Mouse (Mus musculus): ENCODE measurements around the gene Cep57l1. TPM values are rescaled to one million over a fixed set of nuclear protein-coding genes. Genes with fewer than 3 reads are reported as not detected.

Cep57l1 gene
- polyA plus RNA-seq, 1 experiment from 2014 or later: 28.8 TPM

DNA sequence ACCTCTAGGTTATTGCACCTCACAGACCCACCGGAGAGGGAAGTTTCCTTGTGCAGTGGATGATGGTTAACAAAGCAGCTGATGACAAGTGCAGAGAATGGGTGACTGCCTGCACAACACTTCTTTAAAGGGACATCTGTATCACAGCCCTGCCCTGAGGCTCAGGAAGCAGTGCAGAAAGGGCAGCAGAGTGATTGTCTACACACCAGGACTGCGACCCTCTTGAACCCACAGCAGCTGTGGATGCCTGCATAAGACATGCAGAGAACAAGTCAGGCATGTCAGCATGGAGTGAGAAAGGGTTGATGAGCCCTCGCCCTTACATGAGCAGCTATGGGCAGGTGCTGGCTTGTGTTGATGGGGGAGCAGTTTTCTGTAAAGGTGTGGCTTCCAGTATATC is 48.8 kb downstream of the Cep57l1 start:
- H3K27ac ChIP-seq (ENCODE audit: low read length): no peak overlapping the region
- no peaks in the 10 kb centered on the region for H3K36me3 ChIP-seq (ENCODE audit: control insufficient read depth, insufficient read depth, low read length)
- H3K4me3 ChIP-seq (ENCODE audit: low read length): no peak overlapping the region
- no peaks in the 10 kb centered on the region for H3K4me1 ChIP-seq (replicated peaks; ENCODE audit: control insufficient read depth, insufficient read depth, low read length)
- H3K9me3 ChIP-seq (ENCODE audit: control insufficient read depth, low read length): no peaks in the 10 kb centered on the region
- H3K4me2 ChIP-seq (ENCODE audit: low read depth, low read length): no peak overlapping the region
- WGBS: 79% methylated on average over 3 of the region's 3 CpGs
- no peak for ATAC-seq (ENCODE audit: low read depth)
- H3K27me3 ChIP-seq (ENCODE audit: control insufficient read depth, insufficient read depth, low read depth, low read length): no peaks in the 10 kb centered on the region
- no peak overlapping the region for H3K9ac ChIP-seq (ENCODE audit: low read length)

DNA sequence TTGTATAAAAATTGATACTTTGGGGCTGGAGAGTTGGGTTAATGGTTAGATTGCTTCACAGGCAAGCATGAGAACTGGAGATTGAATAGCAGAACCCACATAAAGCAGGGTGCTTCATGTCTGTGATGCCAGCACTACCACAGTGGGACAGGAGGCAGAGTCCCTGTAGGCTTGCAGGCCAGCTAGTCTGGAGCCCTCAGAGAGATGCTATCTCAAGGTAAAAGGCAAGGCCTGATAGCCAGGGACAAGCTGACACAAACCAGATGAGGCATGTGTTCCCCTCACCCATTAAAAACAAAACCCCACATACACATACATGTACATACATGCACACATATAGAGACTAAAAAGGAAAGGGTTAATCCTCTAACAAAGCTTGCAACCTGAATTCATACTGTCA is 51.6 kb downstream of the Cep57l1 start:
- Histone ChIP-seq H3K27me3 (ENCODE audit: control insufficient read depth, insufficient read depth, low read depth, low read length) (no peaks in the 10 kb centered on the region), H3K27ac (ENCODE audit: low read length) (no peak overlapping the region), H3K4me3 (ENCODE audit: low read length) (no peak overlapping the region), H3K4me2 (ENCODE audit: low read depth, low read length) (no peak overlapping the region), H3K9ac (ENCODE audit: low read length) (no peak overlapping the region), H3K9me3 (ENCODE audit: control insufficient read depth, low read length) (no peaks in the 10 kb centered on the region), H3K4me1 (replicated peaks; ENCODE audit: control insufficient read depth, insufficient read depth, low read length) (no peaks in the 10 kb centered on the region), H3K36me3 (ENCODE audit: control insufficient read depth, insufficient read depth, low read length) (no peaks in the 10 kb centered on the region)
- no peak for ATAC-seq (ENCODE audit: low read depth)

DNA sequence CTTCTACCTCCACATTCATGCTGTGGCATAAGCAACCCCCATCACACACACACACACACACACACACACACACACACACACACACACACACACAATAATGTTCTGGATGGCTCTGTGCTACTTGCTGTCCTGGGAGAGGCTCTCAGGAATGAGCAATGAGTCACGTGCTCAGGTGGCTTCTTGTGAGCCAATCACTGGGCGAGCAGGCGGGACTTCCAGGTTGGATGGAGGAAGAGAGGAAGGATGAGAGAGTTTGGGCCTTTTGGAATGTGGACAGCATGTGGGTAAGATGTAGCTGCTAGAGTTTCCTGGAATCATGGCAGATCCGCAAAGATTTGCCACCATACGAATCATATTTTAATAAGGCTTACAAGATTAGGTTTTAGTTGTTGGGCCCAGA is 52.4 kb downstream of the Cep57l1 start:
- ATAC-seq (ENCODE audit: low read depth): no peak
- Histone ChIP-seq H3K27me3 (ENCODE audit: control insufficient read depth, insufficient read depth, low read depth, low read length) (no peaks in the 10 kb centered on the region), H3K4me3 (ENCODE audit: low read length) (no peak overlapping the region), H3K9ac (ENCODE audit: low read length) (no peak overlapping the region), H3K36me3 (ENCODE audit: control insufficient read depth, insufficient read depth, low read length) (no peaks in the 10 kb centered on the region), H3K4me2 (ENCODE audit: low read depth, low read length) (no peak overlapping the region), H3K4me1 (replicated peaks; ENCODE audit: control insufficient read depth, insufficient read depth, low read length) (no peaks in the 10 kb centered on the region), H3K27ac (ENCODE audit: low read length) (no peak overlapping the region), H3K9me3 (ENCODE audit: control insufficient read depth, low read length) (no peaks in the 10 kb centered on the region)
- 89% methylated on average over 5 of the region's 5 CpGs for WGBS

DNA sequence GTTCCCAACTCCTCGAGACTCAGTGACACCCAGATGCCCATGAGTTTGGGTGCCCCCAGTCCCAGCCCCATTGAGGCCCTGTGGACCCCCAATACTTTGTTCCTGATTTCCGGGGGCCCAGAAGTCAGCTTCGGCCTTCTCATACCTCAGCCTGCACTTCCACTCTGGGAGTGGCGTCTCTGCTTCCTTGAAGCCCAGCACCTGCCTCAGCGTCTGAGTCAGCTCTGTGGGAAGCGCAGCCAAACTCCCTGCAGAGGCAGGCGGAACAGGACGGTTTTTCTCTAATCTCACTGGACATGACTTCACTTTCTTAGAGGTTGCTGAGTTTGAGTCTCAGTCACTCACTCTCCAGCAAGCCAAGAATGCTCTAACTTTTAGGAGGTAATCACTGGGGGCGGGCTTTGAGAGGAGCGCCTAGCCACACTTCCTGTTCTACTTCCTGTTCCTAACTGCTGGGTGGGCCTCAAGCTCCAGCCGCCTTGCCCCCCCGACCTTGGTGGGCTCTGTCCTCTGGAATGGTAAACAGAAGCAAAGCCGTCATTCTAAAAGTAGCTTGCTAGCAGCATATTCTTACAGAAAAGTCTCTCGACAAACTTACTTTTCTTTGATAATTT is 57.7 kb downstream of the Cep57l1 start:
- Histone ChIP-seq H3K9me3 (ENCODE audit: control insufficient read depth, low read length) (no peaks in the 10 kb centered on the region), H3K27me3 (ENCODE audit: control insufficient read depth, insufficient read depth, low read depth, low read length) (no peaks in the 10 kb centered on the region), H3K4me3 (ENCODE audit: low read length) (no peak overlapping the region), H3K27ac (ENCODE audit: low read length) (no peak overlapping the region), H3K36me3 (ENCODE audit: control insufficient read depth, insufficient read depth, low read length) (no peaks in the 10 kb centered on the region), H3K4me2 (ENCODE audit: low read depth, low read length) (no peak overlapping the region), H3K4me1 (replicated peaks; ENCODE audit: control insufficient read depth, insufficient read depth, low read length) (no peaks in the 10 kb centered on the region), H3K9ac (ENCODE audit: low read length) (no peak overlapping the region)
- no peak for ATAC-seq (ENCODE audit: low read depth)
- 65% methylated on average over 14 of the region's 14 CpGs for WGBS

DNA sequence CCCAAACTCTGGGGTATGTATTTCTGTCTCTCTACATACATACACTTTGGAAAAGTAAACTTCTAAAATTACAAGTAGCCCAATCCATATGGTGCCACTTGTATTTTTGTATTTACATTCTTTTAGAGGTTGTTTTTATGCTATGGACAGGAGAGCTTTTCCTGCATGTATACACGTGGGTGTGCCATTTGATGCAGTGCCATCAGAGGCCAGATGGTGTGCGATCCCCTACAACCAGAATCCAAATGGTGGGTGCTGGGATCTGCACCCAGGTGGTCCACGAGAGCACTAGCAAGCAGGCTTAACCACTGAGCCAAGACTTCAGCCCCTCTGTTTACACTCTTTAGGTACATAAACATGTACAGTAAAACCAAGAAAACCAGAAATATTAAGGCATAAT is 60.4 kb downstream of the Cep57l1 start:
- H3K4me3 ChIP-seq (ENCODE audit: low read length): no peak overlapping the region
- no peaks in the 10 kb centered on the region for H3K9me3 ChIP-seq (ENCODE audit: control insufficient read depth, low read length)
- H3K4me2 ChIP-seq (ENCODE audit: low read depth, low read length): no peak overlapping the region
- no peaks in the 10 kb centered on the region for H3K4me1 ChIP-seq (replicated peaks; ENCODE audit: control insufficient read depth, insufficient read depth, low read length)
- H3K27me3 ChIP-seq (ENCODE audit: control insufficient read depth, insufficient read depth, low read depth, low read length): no peaks in the 10 kb centered on the region
- ATAC-seq (ENCODE audit: low read depth): no peak
- no peak overlapping the region for H3K27ac ChIP-seq (ENCODE audit: low read length)
- 65% methylated on average over 3 of the region's 3 CpGs for WGBS
- H3K36me3 ChIP-seq (ENCODE audit: control insufficient read depth, insufficient read depth, low read length): peaks cover 2% of the 10 kb centered on the region; the same call in 1 of the 2 replicates
- H3K9ac ChIP-seq (ENCODE audit: low read length): no peak overlapping the region

DNA sequence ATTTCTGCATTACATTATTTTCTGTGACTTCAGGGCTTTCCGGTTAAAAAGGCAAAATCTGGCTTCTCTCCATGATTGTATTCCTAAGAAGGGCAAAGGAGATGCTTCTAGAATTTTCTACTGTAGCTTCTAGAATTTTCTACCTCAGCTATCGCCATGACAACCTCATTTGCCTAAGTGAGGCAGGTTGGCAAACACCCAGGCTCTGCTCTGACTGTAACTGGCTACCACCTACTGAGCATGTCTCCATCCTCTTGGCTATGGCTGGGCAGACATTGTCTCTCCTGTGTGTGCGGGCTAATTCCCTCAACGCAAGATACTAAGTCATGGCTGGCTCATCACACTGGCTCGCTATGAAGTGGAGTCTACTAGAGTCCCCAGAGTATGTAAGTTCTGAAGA is 63.1 kb downstream of the Cep57l1 start:
- H3K9ac ChIP-seq (ENCODE audit: low read length): no peak overlapping the region
- 89% methylated on average over 5 of the region's 5 CpGs for WGBS
- no peaks in the 10 kb centered on the region for H3K9me3 ChIP-seq (ENCODE audit: control insufficient read depth, low read length)
- no peak overlapping the region for H3K4me3 ChIP-seq (ENCODE audit: low read length)
- H3K4me1 ChIP-seq (replicated peaks; ENCODE audit: control insufficient read depth, insufficient read depth, low read length): no peaks in the 10 kb centered on the region
- peaks cover 2% of the 10 kb centered on the region; the same call in 1 of the 2 replicates for H3K36me3 ChIP-seq (ENCODE audit: control insufficient read depth, insufficient read depth, low read length)
- ATAC-seq (ENCODE audit: low read depth): no peak
- no peak overlapping the region for H3K27ac ChIP-seq (ENCODE audit: low read length)
- no peaks in the 10 kb centered on the region for H3K27me3 ChIP-seq (ENCODE audit: control insufficient read depth, insufficient read depth, low read depth, low read length)
- no peak overlapping the region for H3K4me2 ChIP-seq (ENCODE audit: low read depth, low read length)

DNA sequence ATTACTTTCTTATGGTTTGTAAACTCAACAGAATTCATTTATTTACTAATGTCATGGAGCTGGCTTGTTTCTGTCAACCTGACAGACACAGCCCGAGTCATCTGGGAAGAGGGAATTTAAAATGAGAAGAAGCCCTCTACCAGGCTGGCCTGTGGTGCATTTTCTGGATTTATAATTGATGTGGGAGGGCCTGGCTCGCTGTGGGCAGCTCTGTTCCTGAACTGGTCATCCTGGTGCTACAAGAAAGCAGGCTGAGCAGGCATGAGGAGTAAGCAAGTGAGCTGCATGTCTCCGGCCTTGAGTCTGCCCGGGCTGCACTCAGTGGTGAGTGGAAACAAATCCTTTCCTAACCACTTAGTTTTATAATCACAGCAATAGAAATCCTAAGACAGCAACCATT is 65.7 kb downstream of the Cep57l1 start:
- Histone ChIP-seq H3K4me1 (replicated peaks; ENCODE audit: control insufficient read depth, insufficient read depth, low read length) (no peaks in the 10 kb centered on the region), H3K9ac (ENCODE audit: low read length) (no peak overlapping the region), H3K27me3 (ENCODE audit: control insufficient read depth, insufficient read depth, low read depth, low read length) (no peaks in the 10 kb centered on the region), H3K27ac (ENCODE audit: low read length) (no peak overlapping the region), H3K4me2 (ENCODE audit: low read depth, low read length) (no peak overlapping the region), H3K9me3 (ENCODE audit: control insufficient read depth, low read length) (no peaks in the 10 kb centered on the region), H3K36me3 (ENCODE audit: control insufficient read depth, insufficient read depth, low read length) (peaks cover 2% of the 10 kb centered on the region; the same call in 1 of the 2 replicates), H3K4me3 (ENCODE audit: low read length) (no peak overlapping the region)
- WGBS: 67% methylated on average over 4 of the region's 4 CpGs
- no peak for ATAC-seq (ENCODE audit: low read depth)

DNA sequence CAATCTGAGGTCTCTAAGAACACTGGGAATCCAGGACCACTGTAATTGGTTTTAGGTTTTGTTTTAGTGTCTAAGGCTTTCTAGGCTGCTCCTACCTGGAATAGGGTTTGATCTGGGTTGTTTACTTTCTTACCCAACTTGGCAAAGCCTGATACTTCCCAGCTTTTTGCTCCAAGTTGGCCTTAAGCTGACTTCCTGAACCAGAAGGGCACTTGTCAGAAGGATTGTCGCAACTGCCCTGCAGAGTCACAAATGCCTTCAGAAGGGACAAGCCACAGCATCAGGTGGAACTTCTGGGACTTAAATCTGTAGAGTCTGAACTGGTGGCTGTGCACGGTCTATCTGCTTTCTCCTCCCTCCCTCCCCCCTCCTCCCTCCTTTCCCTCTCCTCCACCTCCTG is 69.5 kb downstream of the Cep57l1 start:
- H3K27me3 ChIP-seq (ENCODE audit: control insufficient read depth, insufficient read depth, low read depth, low read length): no peaks in the 10 kb centered on the region
- no peaks in the 10 kb centered on the region for H3K9me3 ChIP-seq (ENCODE audit: control insufficient read depth, low read length)
- ATAC-seq (ENCODE audit: low read depth): no peak
- H3K27ac ChIP-seq (ENCODE audit: low read length): no peak overlapping the region
- WGBS: 63% methylated on average over 2 of the region's 2 CpGs
- H3K4me3 ChIP-seq (ENCODE audit: low read length): no peak overlapping the region
- H3K36me3 ChIP-seq (ENCODE audit: control insufficient read depth, insufficient read depth, low read length): peaks cover 8% of the 10 kb centered on the region
- no peaks in the 10 kb centered on the region for H3K4me1 ChIP-seq (replicated peaks; ENCODE audit: control insufficient read depth, insufficient read depth, low read length)
- no peak overlapping the region for H3K4me2 ChIP-seq (ENCODE audit: low read depth, low read length)
- no peak overlapping the region for H3K9ac ChIP-seq (ENCODE audit: low read length)

DNA sequence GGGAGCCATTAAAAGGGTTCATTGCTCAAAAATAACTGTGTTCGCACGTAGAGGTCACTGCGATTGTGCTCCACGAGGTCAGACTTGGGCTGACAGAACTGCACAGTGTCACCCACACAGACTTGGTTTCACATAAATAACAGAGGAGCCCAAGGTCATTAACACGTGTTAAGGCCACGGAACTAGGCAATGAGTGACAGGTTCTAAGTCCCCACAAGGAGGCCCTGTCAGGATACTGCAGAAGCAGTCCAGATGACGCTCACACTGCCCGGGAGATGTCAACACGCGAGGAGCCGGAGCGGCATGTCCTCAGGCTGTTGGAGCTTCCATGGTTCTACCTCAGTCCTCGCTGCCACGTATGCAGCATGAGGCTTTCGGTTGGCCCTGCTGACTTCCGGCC is 72.4 kb downstream of the Cep57l1 start:
- ATAC-seq (ENCODE audit: low read depth): no peak
- WGBS: 90% methylated on average over 16 of the region's 16 CpGs

DNA sequence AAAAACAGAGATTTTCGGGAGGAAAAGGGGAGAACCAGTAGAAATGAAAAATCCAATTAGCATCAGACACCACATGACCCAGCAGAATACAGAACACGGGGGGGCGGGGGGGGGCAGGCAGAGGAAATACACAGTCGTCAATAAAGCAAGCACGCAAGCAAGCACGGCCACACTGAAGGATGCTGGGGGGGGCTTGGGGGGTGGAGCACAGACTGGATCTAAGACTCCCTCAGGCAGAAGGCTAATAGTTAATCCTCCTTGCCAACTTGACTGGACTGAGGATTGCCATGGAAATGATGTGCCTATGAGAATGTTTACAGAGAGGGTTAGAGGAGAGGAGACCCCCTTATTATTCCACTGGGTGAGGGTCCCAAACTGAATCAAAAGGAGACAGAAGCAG is 74.3 kb downstream of the Cep57l1 start:
- Histone ChIP-seq H3K9ac (ENCODE audit: low read length) (no peak overlapping the region), H3K4me3 (ENCODE audit: low read length) (no peak overlapping the region), H3K27ac (ENCODE audit: low read length) (no peak overlapping the region), H3K27me3 (ENCODE audit: control insufficient read depth, insufficient read depth, low read depth, low read length) (no peaks in the 10 kb centered on the region), H3K4me2 (ENCODE audit: low read depth, low read length) (no peak overlapping the region), H3K4me1 (replicated peaks; ENCODE audit: control insufficient read depth, insufficient read depth, low read length) (no peaks in the 10 kb centered on the region), H3K9me3 (ENCODE audit: control insufficient read depth, low read length) (no peaks in the 10 kb centered on the region), H3K36me3 (ENCODE audit: control insufficient read depth, insufficient read depth, low read length) (peaks cover 6% of the 10 kb centered on the region)
- no peak for ATAC-seq (ENCODE audit: low read depth)
- WGBS: 81% methylated on average over 6 of the region's 6 CpGs

More for the DNA sequence above, 72.4 kb downstream of the Cep57l1 start:
- Histone ChIP-seq H3K4me1 (replicated peaks; ENCODE audit: control insufficient read depth, insufficient read depth, low read length) (no peaks in the 10 kb centered on the region), H3K27me3 (ENCODE audit: control insufficient read depth, insufficient read depth, low read depth, low read length) (no peaks in the 10 kb centered on the region), H3K36me3 (ENCODE audit: control insufficient read depth, insufficient read depth, low read length) (peaks cover 6% of the 10 kb centered on the region), H3K27ac (ENCODE audit: low read length) (no peak overlapping the region), H3K9me3 (ENCODE audit: control insufficient read depth, low read length) (no peaks in the 10 kb centered on the region), H3K4me2 (ENCODE audit: low read depth, low read length) (no peak overlapping the region), H3K9ac (ENCODE audit: low read length) (no peak overlapping the region), H3K4me3 (ENCODE audit: low read length) (no peak overlapping the region)
